Mouse (Mus musculus): ENCODE results near the gene Ttc6. TPM values are rescaled to one million over a fixed set of nuclear protein-coding genes. Genes with fewer than 3 reads are reported as not detected.

Gene Ttc6
- polyA plus RNA-seq, 1 experiment from 2014 or later: 0.46 TPM

DNA sequence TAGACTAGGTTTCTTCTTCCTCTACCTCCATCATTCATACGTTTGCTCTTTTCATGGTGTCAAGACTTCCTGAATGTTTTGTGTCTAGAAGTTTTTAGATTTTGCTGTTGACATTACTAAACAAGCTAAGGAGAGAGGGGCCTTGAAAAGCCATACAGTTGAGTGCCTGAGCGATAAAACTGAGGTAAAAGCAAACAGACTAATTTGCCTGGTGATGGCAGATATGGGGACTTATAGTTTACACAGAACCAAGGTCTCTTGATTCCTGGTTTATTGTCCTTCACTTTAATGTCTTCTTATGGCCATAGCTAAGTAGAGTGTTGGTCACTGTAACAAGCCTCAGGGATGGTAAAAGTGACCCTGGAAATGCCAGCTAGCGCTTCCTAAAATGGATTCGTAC is 51.2 kb downstream of the Ttc6 start:
- Histone ChIP-seq H3K9me3 (no peaks in the 10 kb centered on the region), H3K36me3 (no peaks in the 10 kb centered on the region), H3K4me1 (replicated peaks) (no peaks in the 10 kb centered on the region), H3K4me2 (no peak overlapping the region), H3K4me3 (no peak overlapping the region), H3K27me3 (no peaks in the 10 kb centered on the region), H3K9ac (no peak overlapping the region), H3K27ac (replicated peaks) (no peak overlapping the region)
- no peak for ATAC-seq (ENCODE audit: low read depth)
- WGBS: 92% methylated on average over 4 of the region's 4 CpGs

DNA sequence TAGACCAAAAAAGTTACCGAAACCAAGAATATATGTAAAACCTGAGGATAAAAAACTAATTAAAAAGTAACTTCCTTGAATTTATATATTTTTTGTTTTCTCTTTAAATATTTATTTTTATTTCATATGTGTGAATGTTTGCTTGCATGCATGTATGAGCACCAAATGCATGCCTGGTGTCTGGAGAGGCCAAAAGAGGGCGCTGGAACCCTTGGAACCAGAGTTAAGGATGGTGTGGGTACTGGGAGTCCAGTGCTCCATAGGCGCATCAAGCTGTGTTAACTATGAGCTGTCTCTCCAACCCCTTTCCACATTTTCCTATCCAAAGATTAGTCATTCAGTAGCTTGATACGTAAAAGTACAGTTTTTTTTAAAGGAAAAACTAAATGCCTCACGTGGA is 58.1 kb downstream of the Ttc6 start:
- 71% methylated on average over 5 of the region's 5 CpGs for WGBS
- H3K27ac ChIP-seq (replicated peaks): no peak overlapping the region
- H3K36me3 ChIP-seq: no peaks in the 10 kb centered on the region
- no peak overlapping the region for H3K4me3 ChIP-seq
- no peak overlapping the region for H3K4me2 ChIP-seq
- ATAC-seq (ENCODE audit: low read depth): no peak
- H3K4me1 ChIP-seq (replicated peaks): no peaks in the 10 kb centered on the region
- no peaks in the 10 kb centered on the region for H3K27me3 ChIP-seq
- no peak overlapping the region for H3K9ac ChIP-seq
- H3K9me3 ChIP-seq: no peaks in the 10 kb centered on the region

DNA sequence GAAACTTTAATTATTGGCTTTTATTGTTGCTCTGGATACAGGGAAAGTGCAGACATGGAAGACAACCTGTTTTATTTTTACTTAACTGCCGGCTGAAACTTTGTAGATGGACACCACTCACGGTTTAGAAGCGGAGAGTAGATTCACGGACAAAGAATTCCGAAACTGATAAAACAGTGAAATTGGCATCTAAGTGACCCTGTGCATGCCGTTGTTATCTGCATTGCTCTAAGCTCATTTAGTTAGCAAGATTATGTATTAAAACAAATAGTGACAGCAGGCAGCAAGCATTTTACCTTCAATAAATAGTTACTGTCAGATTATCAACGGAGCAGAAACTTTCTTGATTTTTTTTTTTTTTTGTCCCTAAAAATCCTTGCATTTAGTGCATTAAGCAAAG is 59.4 kb downstream of the Ttc6 start:
- H3K4me1 ChIP-seq (replicated peaks): no peaks in the 10 kb centered on the region
- 35% methylated on average over 7 of the region's 7 CpGs for WGBS

DNA sequence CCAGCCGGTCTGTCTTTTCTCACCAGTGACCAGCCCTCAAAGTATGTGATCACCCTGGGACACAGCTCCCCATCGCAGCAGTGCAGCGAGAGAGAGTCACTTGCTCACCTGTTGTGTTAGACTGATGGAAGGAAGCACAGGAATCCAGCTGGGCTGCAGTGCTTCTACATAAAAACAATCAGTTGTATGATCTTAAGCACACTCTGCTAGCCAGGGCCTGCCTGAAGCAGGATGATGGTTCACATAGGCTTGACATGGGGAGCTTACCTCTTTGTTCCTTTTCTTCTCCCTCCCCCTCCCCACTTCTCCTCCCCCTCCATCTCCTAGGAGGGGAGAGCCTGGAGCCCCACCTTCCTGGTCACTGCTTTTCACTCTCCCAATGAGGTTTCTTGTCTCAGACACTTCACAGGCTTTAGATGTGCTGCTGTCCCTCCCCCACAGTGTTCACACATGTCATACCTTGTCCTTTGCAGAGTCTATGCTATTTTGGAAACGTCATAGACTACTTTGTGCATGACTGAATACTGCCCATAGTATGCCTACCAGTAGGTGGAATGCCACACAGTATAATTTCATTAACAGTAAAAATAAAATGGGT is 60.2 kb downstream of the Ttc6 start:
- 24% methylated on average over 4 of the region's 4 CpGs for WGBS
- Histone ChIP-seq H3K36me3 (no peaks in the 10 kb centered on the region), H3K4me1 (replicated peaks) (no peaks in the 10 kb centered on the region), H3K27ac (replicated peaks) (no peak overlapping the region), H3K27me3 (no peaks in the 10 kb centered on the region), H3K4me2 (no peak overlapping the region), H3K9ac (no peak overlapping the region), H3K9me3 (no peaks in the 10 kb centered on the region), H3K4me3 (no peak overlapping the region)
- ATAC-seq (ENCODE audit: low read depth): no peak

More for the DNA sequence above, 59.4 kb downstream of the Ttc6 start:
- Histone ChIP-seq H3K4me2 (no peak overlapping the region), H3K27ac (replicated peaks) (no peak overlapping the region), H3K36me3 (no peaks in the 10 kb centered on the region), H3K4me3 (no peak overlapping the region), H3K27me3 (no peaks in the 10 kb centered on the region), H3K9ac (no peak overlapping the region), H3K9me3 (no peaks in the 10 kb centered on the region)
- ATAC-seq (ENCODE audit: low read depth): no peak

DNA sequence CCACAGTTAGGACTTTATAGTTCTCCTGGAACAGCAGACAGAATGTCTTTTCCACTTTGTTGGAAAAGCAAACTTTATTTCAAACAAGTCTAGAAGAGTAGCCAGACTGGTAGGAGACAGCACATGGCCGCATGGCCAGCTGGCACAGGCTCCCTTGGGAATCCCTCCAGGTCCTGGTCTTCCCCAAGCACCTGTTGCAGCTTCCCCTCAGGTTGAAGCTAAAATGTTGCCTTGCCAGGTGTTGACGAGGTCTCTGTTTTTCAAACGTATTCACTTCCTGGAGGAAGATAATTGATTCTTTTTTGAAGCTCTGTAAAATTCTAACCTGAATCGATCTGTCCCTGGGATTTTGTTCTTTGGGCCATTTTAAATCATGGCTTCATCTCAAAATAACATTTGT is 86.1 kb downstream of the Ttc6 start:
- WGBS: 85% methylated on average over 4 of the region's 4 CpGs
- Histone ChIP-seq H3K27ac (replicated peaks) (no peak overlapping the region), H3K9ac (no peak overlapping the region), H3K27me3 (no peaks in the 10 kb centered on the region), H3K4me1 (replicated peaks) (no peaks in the 10 kb centered on the region), H3K36me3 (no peaks in the 10 kb centered on the region), H3K4me3 (no peak overlapping the region), H3K9me3 (0 out of 2 replicates have a peak, but pooled peaks cover 8% of the 10 kb centered on the region), H3K4me2 (no peak overlapping the region)
- ATAC-seq (ENCODE audit: low read depth): no peak

DNA sequence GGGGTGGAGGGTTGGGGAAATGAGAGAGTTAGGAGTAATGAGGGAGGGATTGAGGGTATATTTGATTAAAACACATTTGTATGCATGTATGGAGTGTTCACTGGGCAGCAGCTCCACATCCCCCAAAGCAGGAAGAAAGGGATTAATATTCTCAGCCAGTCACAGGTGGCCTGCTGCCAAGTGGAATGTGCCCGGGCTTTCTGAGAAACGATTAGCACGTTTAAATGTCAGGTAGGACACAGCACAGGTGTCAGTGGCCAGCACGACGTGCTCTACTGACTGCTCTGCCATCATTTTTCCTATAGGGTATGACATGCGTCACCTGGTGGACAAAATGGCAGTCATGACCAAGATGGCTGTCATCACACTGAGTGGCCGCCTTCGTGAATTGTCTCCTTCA is 86.8 kb downstream of the Ttc6 start:
- no peak overlapping the region for H3K4me3 ChIP-seq
- H3K27me3 ChIP-seq: no peaks in the 10 kb centered on the region
- H3K4me2 ChIP-seq: no peak overlapping the region
- WGBS: 90% methylated on average over 8 of the region's 8 CpGs
- H3K9me3 ChIP-seq: 0 out of 2 replicates have a peak, but pooled peaks cover 8% of the 10 kb centered on the region
- no peak overlapping the region for H3K9ac ChIP-seq
- no peaks in the 10 kb centered on the region for H3K36me3 ChIP-seq
- ATAC-seq (ENCODE audit: low read depth): no peak
- H3K4me1 ChIP-seq (replicated peaks): no peaks in the 10 kb centered on the region
- H3K27ac ChIP-seq (replicated peaks): no peak overlapping the region

DNA sequence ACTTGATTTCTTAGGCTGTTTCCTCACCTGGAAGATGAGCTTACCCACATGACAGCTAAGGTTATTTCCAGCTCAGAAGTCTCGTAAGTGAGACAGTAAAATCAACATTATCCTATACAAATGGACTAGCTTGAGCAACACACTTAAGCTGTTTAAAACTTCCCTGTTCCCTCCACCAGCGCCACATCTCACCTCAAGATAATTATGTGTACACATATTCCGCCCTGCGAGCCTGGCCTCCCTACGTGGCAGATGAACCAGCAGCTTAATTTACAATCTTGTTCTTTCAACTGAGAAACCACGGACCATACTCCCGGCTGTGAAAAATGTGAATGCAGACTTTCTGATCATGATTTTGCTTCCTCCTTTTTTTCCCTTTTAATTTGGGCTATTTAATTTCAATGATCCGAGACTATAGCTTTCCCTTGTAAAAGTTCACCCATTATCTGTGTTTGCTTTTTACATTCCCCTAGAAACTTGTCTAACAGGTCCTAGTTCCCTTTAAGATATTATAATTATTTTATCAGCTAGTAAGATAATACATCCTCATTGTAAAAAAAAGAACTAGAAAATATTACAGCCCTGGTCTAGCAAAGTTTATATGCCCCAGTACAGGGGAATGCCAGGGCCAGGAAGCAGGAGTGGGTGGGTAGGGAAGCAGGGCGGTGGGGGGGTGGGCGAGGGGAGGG is 99.2 kb downstream of the Ttc6 start:
- Histone ChIP-seq H3K4me2 (no peak overlapping the region), H3K27ac (replicated peaks) (no peak overlapping the region), H3K9ac (no peak overlapping the region), H3K36me3 (no peaks in the 10 kb centered on the region), H3K9me3 (no peaks in the 10 kb centered on the region), H3K27me3 (no peaks in the 10 kb centered on the region), H3K4me1 (replicated peaks) (no peaks in the 10 kb centered on the region), H3K4me3 (no peak overlapping the region)
- 68% methylated on average over 10 of the region's 10 CpGs for WGBS
- ATAC-seq (ENCODE audit: low read depth): no peak

DNA sequence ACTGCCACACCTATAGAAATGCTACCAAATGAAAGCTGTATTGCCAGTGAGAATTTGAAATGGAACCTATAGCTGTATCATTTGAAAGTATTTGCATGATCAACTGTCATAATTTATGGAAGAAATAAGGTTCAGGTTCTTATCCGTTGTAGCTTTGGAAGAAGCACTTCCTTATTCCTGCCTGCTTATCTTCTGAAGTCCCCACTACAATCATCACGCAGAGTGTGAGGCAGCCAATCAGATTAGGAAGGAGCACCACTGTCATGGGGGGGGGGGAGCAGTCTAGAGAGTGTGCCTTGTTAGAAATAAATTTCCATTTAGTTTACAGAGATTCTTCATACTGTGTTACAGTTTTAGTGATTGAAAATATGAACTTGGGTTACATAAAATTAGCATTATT is 108.5 kb downstream of the Ttc6 start:
- no peak overlapping the region for H3K4me2 ChIP-seq
- H3K4me3 ChIP-seq: no peak overlapping the region
- H3K27ac ChIP-seq (replicated peaks): no peak overlapping the region
- H3K27me3 ChIP-seq: no peaks in the 10 kb centered on the region
- WGBS: 90% methylated on average over 2 of the region's 2 CpGs
- H3K9me3 ChIP-seq: no peaks in the 10 kb centered on the region
- no peaks in the 10 kb centered on the region for H3K4me1 ChIP-seq (replicated peaks)
- H3K9ac ChIP-seq: no peak overlapping the region
- H3K36me3 ChIP-seq: no peaks in the 10 kb centered on the region
- ATAC-seq (ENCODE audit: low read depth): no peak

DNA sequence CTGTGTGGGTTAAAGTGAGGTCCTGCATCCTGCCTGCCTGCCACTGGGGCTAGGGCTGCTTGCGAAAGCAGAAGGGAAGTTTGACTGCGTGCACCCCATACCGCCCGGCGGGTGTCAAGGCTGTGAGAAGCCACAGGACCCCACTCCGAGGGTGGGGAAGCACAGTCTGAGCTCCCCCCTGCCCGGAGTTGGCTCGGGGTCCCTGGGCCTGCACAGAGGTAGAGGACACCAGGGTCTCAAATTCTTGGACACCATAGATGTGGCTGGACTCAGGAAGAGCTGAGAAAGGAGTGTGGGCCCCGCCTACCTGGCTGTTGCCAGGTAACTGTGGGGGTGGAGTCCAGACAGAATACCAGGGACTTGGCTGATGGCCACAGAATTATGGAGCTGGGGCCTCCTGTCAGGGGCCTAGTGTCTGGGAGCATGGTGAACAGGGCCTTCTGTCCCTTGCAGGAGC is 121.1 kb downstream of the Ttc6 start:
- Histone ChIP-seq H3K9me3 (no peaks in the 10 kb centered on the region), H3K36me3 (no peaks in the 10 kb centered on the region), H3K4me3 (no peak overlapping the region), H3K27me3 (no peaks in the 10 kb centered on the region), H3K4me2 (no peak overlapping the region), H3K4me1 (replicated peaks) (no peaks in the 10 kb centered on the region), H3K9ac (no peak overlapping the region), H3K27ac (replicated peaks) (no peak overlapping the region)
- ATAC-seq (ENCODE audit: low read depth): no peak
- 46% methylated on average over 9 of the region's 9 CpGs for WGBS

DNA sequence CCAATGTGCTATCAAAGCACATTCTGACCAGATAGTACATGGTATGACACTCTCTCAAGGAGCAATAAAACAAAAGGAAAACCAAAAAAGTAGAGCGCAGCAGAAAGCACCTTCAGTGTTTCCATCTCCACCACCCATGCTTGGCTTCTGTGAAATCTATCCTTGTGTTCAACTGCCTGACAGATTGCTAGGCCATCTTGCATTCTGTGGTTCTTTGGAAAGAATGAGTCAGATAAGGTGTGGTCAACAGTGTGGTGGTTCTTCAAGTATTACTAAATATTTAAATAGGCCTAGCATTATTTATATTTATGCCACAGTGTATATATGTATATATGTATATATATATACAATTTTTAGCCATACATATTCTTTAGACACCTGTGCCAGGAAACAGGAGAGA is 146.1 kb downstream of the Ttc6 start:
- H3K4me3 ChIP-seq: no peak overlapping the region
- no peaks in the 10 kb centered on the region for H3K4me1 ChIP-seq (replicated peaks)
- 98% methylated on average over 1 of the region's 1 CpGs for WGBS
- no peaks in the 10 kb centered on the region for H3K27me3 ChIP-seq
- H3K27ac ChIP-seq (replicated peaks): no peak overlapping the region
- H3K4me2 ChIP-seq: no peak overlapping the region
- no peak for ATAC-seq (ENCODE audit: low read depth)
- no peaks in the 10 kb centered on the region for H3K9me3 ChIP-seq
- H3K36me3 ChIP-seq: no peaks in the 10 kb centered on the region
- H3K9ac ChIP-seq: no peak overlapping the region

DNA sequence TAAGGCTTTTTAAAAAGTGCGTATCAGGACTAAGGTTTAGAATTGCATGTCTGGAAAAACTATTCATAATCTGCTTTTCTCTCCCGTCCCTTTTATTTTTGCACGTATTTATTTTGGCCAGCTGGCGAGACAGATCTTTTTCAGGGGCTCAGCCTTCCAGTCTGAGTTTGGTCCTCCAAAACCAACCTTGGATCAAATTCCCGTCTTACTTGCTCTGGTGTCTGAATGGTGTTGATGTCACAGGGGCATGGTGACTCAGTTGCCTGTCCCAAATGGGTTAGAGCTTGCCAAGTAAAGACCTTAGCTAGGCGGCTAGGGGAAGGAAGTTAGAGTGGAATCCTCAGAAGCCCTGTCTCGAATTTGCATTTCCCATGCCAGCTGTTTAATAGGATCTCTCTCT is 200.8 kb downstream of the Ttc6 start:
- H3K4me3 ChIP-seq: no peak overlapping the region
- H3K27me3 ChIP-seq: no peaks in the 10 kb centered on the region
- H3K9me3 ChIP-seq: no peaks in the 10 kb centered on the region
- H3K9ac ChIP-seq: no peak overlapping the region
- no peaks in the 10 kb centered on the region for H3K36me3 ChIP-seq
- WGBS: 88% methylated on average over 7 of the region's 7 CpGs
- no peak overlapping the region for H3K27ac ChIP-seq (replicated peaks)
- no peak for ATAC-seq (ENCODE audit: low read depth)
- H3K4me1 ChIP-seq (replicated peaks): no peaks in the 10 kb centered on the region
- H3K4me2 ChIP-seq: no peak overlapping the region

DNA sequence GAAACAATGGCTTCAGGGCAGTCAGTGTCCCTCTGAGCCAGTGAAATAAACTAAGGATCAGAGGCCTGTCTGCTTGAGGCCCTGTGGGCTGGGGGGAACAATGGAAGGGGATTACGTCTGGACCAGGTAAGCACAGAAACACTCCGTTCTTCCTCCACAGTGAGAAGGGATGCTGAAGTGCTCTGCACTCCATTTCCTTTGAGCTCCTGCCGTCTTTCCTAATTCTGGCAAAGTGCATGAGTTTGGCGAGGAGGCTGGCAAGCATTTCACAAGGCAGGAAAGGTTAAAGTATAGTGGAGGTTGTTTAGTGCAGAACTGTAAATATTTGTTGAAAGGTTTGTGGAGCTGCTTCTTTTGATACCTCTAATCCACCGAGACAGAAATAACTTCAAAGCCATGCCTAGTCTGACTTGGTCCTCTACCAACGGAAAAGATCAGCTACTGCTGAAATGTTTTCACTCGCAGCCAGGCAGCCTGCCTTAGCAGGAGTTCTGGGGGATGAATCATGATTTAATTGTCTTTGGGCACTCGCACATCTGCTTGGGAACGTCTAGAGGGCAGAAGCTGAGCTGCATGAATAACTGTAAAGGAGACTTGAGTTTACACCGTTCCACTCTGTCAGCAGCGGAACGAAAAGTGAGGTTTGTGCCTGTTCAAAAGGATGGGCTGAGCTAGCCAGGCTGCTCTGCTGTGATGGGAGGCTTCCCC is 212.5 kb downstream of the Ttc6 start:
- no peak overlapping the region for H3K27ac ChIP-seq (replicated peaks)
- no peaks in the 10 kb centered on the region for H3K27me3 ChIP-seq
- peak; percentile 63; the same call in 1 of the 2 replicates for ATAC-seq (ENCODE audit: low read depth)
- WGBS: 11% methylated on average over 12 of the region's 12 CpGs
- H3K4me1 ChIP-seq (replicated peaks): peaks cover 9% of the 10 kb centered on the region
- no peak overlapping the region for H3K4me3 ChIP-seq
- H3K9me3 ChIP-seq: no peaks in the 10 kb centered on the region
- H3K9ac ChIP-seq: no peak overlapping the region
- no peaks in the 10 kb centered on the region for H3K36me3 ChIP-seq
- H3K4me2 ChIP-seq: peak overlapping the region; percentile 35
